Mouse (Mus musculus) lung, embryonic 14.5 days (tissue): Measurements from ENCODE around the gene Fam117a. TPM values are rescaled to one million over a fixed set of nuclear protein-coding genes. Genes with fewer than 3 reads are reported as not detected.

Source experiments
- ATAC-seq: fragments of 200-750 bp; cut with Nextera tagmentation; 2 replicates; pipeline ENCODE4 v1.8.0; 2017; ENCODE audit warnings: mild to moderate bottlenecking, moderate TSS enrichment, moderate library complexity; ENCODE audit not compliant: insufficient read depth
- DNase-seq: peaks from one replicate; pipeline ENCODE4 v3.0.0-alpha.2; 2015
- H3K27ac ChIP-seq: fragments of 300-500 bp; sonication (generic); 2 replicates; pipeline ENCODE4 v1.5.1; 2014; ENCODE audit warnings: low read depth, mild to moderate bottlenecking, moderate library complexity
- H3K27me3 ChIP-seq: fragments of 300-500 bp; sonication (generic); 2 replicates; pipeline ENCODE4 v1.6.1; 2014; ENCODE audit warnings: low read length, control low read depth; ENCODE audit not compliant: insufficient read depth
- H3K36me3 ChIP-seq: fragments of 300-500 bp; sonication (generic); 2 replicates; pipeline ENCODE4 v1.6.1; 2014; ENCODE audit warnings: control low read depth; ENCODE audit not compliant: insufficient read depth
- H3K4me1 ChIP-seq: fragments of 300-500 bp; sonication (generic); 2 replicates; pipeline ENCODE4 v1.6.1; 2014; ENCODE audit warnings: antibody characterized with exemption, control low read depth; ENCODE audit not compliant: insufficient read depth
- H3K4me2 ChIP-seq: fragments of 300-500 bp; sonication (generic); 2 replicates; pipeline ENCODE4 v1.6.1; 2014; ENCODE audit warnings: mild to moderate bottlenecking
- H3K4me3 ChIP-seq: fragments of 300-500 bp; sonication (generic); 2 replicates; pipeline ENCODE4 v1.5.1; 2014; ENCODE audit warnings: low read depth, low read length
- H3K9ac ChIP-seq: fragments of 300-500 bp; sonication (generic); 2 replicates; pipeline ENCODE4 v1.6.1; 2014
- H3K9me3 ChIP-seq: fragments of 300-500 bp; sonication (generic); 2 replicates; pipeline ENCODE4 v1.6.1; 2016; ENCODE audit warnings: low read depth, low read length, control low read depth
- CTCF ChIP-seq: IDR thresholded peaks from 2 replicates; pipeline ENCODE4 v1.5.1; 2016; ENCODE audit warnings: antibody characterized with exemption, low read depth
- WGBS: fragments of 180-500 bp; shearing (Covaris S2); extraction: QIAGEN DNeasy Blood & Tissue Kit; methylation state at CpG from one replicate; pipeline ENCODE4 v1.1.7; 2014; 5-methylcytosine and 5-hydroxymethylcytosine counted together
- polyA plus RNA-seq: library from polyadenylated mRNA; unstranded; fragments of >200 nt; fragmentation: Nextera tagmentation; extraction: Ambion mirVana; gene quantifications from 2 replicates; pipeline ENCODE4 v1.2.1, GENCODE M21; 2014

Fam117a gene
- polyA plus RNA-seq, 1 experiment from 2014 or later = 14.6 TPM

DNA sequence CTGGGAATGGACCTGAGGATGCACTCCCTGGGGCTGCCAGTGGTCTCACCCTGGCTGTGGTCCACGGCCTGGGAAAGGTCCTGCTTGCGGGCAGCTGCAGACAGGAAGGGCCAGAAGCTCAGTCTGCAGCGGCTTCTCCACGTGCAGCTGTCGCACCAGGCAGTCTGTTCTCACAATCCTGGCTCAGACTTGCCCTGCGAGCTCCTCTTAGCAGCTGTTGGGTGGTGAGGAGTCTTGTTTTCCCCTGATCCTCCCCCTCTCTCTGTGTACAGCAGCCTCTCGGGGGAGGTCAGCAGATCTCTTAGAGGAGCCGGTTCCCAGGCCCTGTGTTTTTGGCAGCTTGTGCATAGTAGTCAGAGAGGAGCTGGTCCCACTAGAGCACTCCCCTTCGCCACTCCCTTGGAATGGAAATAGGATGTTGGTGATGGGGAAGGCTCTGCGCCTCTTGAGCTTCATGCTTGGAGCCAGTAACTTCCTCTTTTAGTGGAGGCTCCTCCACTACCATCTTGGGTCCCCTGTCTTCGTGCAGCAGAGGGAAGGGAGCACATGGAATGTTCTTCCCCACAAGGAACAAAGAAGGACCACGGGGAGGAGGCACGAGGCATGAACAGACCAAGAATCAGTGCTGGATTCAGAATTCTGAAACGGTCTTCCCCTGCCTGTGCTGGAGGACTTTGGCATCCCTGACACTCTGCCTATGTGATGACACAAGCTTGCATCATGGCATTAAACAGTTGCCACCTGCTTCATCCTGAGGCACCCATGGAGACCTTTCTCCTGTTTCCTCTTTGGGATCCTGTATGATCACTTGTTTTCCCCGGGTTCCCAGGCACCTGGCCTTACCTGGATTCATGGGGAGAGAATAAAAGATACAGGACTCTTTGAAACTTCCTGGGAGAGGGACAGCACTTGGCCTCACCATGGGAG is 33.4 kb downstream of the Fam117a start:
- ATAC-seq (peak; percentile 67), DNase-seq (peak; percentile 66)
- H3K27me3 ChIP-seq = no peaks in the 10 kb centered on the region
- peaks cover 27% of the 10 kb centered on the region; the same call in 1 of the 2 replicates for H3K36me3 ChIP-seq
- no peaks in the 10 kb centered on the region for H3K9me3 ChIP-seq
- no peak for TF ChIP-seq CTCF
- no peak overlapping the region for H3K4me2 ChIP-seq
- 0 out of 2 replicates have a peak overlapping the region, but pooled peaks have one; percentile 27 for H3K27ac ChIP-seq
- 54% methylated on average over 15 of the region's 15 CpGs for WGBS
- H3K9ac ChIP-seq = no peak overlapping the region
- no peak overlapping the region for H3K4me3 ChIP-seq
- H3K4me1 ChIP-seq = no peaks in the 10 kb centered on the region

DNA sequence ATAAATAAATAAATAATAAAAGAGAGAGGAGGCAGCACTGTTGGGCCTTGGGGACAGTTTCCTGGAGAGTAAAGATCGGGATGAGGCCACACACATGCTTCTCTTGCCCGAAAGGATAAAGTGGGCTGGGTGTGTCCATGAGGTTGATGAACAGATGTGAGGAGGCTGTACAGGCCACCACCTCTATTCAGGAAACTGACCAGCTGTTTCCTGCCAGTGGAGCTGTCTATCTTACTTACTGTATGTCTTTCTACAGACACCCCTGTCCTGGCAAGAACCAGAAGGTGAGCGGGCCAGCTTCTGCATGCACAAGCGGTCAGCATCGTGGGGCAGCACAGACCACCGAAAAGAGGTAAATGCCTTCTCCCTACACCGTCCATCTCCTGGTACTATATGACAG is 34.4 kb downstream of the Fam117a start:
- Histone ChIP-seq H3K36me3 (peaks cover 36% of the 10 kb centered on the region; the same call in 1 of the 2 replicates), H3K9ac (no peak overlapping the region), H3K9me3 (no peaks in the 10 kb centered on the region), H3K27me3 (no peaks in the 10 kb centered on the region), H3K4me2 (no peak overlapping the region), H3K4me1 (no peaks in the 10 kb centered on the region), H3K27ac (no peak overlapping the region), H3K4me3 (no peak overlapping the region)
- 85% methylated on average over 7 of the region's 7 CpGs for WGBS
- no peak for DNase-seq
- no peak for ATAC-seq
- TF ChIP-seq CTCF = no peak

DNA sequence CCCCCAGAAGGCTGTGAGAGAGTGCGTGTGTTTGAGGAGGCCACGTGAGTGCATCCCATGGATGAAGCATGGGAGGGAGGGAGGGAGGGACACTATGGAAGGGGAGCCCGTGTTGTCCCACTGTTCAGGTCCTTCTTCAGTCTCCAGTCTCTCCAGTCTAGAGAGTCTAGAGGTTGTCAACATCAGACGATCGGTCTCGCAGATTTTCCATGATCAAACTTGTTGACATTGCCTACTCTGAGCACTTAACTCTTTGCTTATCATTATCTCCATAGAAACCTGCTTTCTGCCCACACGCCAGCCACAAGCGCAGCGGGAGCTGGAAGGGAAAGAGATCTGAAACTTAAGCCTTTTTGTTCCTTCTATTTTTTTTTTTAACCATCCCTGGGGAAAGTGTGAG is 42.1 kb downstream of the Fam117a start:
- H3K4me3 ChIP-seq = no peak overlapping the region

DNA sequence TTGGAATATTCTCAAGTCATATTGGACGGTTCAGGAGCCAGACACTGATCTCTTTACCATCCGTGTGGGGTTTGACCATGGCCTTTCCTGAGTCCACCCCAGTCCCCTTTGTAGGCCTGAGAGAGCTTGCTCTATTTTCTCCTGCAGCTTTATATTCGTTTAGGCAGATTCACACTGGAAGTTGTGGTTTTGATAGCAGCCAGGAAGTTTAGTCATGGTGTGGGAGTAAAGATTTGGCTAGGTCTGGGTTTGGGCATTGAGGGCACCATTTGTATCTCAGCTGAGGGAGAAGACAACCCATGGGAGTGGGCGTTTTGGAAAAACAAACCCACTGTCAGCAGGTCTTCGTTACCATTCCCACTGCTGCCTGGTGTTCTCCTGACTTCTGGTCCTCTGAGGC is 42.7 kb downstream of the Fam117a start:
- Histone ChIP-seq H3K27me3 (no peaks in the 10 kb centered on the region), H3K27ac (no peak overlapping the region), H3K4me2 (no peak overlapping the region), H3K4me1 (no peaks in the 10 kb centered on the region), H3K36me3 (peaks cover 60% of the 10 kb centered on the region), H3K4me3 (no peak overlapping the region), H3K9me3 (no peaks in the 10 kb centered on the region), H3K9ac (no peak overlapping the region)
- TF ChIP-seq CTCF = no peak
- ATAC-seq (no peak), DNase-seq (no peak)
- 68% methylated on average over 5 of the region's 5 CpGs for WGBS

More for the DNA sequence above, 42.1 kb downstream of the Fam117a start:
- Histone ChIP-seq H3K9me3 (no peaks in the 10 kb centered on the region), H3K27ac (no peak overlapping the region), H3K9ac (no peak overlapping the region), H3K4me2 (no peak overlapping the region), H3K4me1 (no peaks in the 10 kb centered on the region), H3K27me3 (no peaks in the 10 kb centered on the region), H3K36me3 (peaks cover 63% of the 10 kb centered on the region)
- 59% methylated on average over 9 of the region's 9 CpGs for WGBS
- DNase-seq (peak; percentile 23), ATAC-seq (no peak)
- TF ChIP-seq CTCF = no peak

DNA sequence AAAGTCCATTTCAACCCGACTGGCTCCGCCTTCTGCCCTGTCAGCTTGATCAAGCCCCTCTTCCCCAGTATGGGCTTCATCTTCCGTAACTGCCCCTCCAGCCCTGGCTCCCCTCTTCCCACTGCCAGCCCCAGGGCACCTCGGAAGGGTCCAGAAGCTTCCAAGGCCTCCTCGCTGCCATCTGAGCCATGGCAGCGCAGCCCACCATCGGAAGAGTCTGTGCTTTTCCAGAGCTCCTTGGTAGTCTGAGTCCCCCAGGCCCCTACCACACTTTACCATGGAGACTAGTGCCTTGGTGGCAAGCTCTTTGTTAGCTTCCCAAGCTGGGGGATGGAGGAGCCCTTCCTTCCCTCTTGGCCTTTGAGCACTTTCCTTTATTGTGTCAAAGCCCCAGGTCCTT is 43.9 kb downstream of the Fam117a start:
- H3K4me2 ChIP-seq = no peak overlapping the region
- no peak overlapping the region for H3K9ac ChIP-seq
- ATAC-seq (no peak), DNase-seq (no peak)
- no peak overlapping the region for H3K27ac ChIP-seq
- TF ChIP-seq CTCF = no peak
- no peaks in the 10 kb centered on the region for H3K27me3 ChIP-seq
- 92% methylated on average over 7 of the region's 7 CpGs for WGBS
- H3K4me1 ChIP-seq = peaks cover 3% of the 10 kb centered on the region; the same call in 1 of the 2 replicates
- H3K4me3 ChIP-seq = no peak overlapping the region
- peaks cover 48% of the 10 kb centered on the region for H3K36me3 ChIP-seq
- no peaks in the 10 kb centered on the region for H3K9me3 ChIP-seq

DNA sequence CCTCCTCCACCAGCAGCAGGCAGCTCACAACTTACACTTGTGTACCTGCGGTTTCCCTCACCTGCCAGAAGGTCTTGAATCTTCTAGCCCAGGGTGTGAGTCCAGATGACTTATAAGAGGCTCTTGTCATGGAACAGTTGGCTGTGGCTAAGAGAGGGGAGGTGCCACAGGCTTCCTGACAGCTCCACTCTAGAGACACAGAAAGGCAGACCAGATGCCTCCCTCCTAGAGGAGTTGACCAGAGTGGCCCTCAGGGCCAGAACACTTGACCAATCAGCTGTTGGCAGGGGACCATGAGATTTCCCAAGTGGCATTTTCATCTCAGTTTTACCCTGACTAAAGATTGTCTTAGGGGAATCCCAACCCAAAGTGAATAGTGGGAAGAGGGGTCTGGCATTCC is 44.3 kb downstream of the Fam117a start:
- Histone ChIP-seq H3K36me3 (peaks cover 44% of the 10 kb centered on the region), H3K27ac (no peak overlapping the region), H3K27me3 (no peaks in the 10 kb centered on the region), H3K4me1 (peaks cover 5% of the 10 kb centered on the region; the same call in 1 of the 2 replicates), H3K4me2 (no peak overlapping the region), H3K9me3 (no peaks in the 10 kb centered on the region), H3K9ac (no peak overlapping the region), H3K4me3 (no peak overlapping the region)
- WGBS = 92% methylated on average over 1 of the region's 1 CpGs
- TF ChIP-seq CTCF = no peak
- DNase-seq (no peak), ATAC-seq (no peak)

DNA sequence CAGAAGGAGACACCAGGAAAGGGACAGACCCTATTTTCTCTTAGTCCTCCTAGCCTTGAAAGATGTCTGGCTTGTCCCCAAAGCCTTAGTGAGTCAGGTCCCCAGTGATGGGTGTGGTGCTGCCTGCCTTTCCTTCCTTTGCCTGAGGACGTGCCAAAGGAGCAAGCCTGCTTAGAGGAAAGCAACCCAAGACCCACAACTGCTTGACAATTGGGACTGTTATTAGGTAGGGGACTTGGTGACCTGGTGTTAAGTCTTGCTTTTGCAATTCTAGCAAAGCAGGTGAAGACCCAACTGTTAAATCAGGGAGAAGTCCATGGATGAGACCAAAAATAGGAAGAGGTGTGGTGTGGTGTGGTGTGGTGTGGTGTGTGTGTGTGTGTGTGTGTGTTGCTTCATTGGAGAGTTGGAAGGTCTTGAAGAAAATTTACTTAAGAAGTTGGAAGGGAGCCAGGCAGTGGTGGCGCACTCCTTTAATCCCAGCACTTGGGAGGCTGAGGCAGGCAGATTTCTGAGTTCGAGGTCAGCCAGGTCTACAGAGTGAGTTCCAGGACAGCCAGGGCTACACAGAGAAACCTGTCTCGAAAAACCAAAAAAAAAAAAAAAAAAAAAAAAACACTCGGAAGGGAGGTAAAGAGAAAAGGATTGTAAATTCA is 46.6 kb downstream of the Fam117a start:
- Histone ChIP-seq H3K9ac (no peak overlapping the region), H3K36me3 (peaks cover 45% of the 10 kb centered on the region), H3K4me3 (no peak overlapping the region), H3K9me3 (no peaks in the 10 kb centered on the region), H3K27ac (no peak overlapping the region), H3K27me3 (no peaks in the 10 kb centered on the region), H3K4me1 (peaks cover 5% of the 10 kb centered on the region; the same call in 1 of the 2 replicates), H3K4me2 (no peak overlapping the region)
- DNase-seq = no peak
- no peak for ATAC-seq
- WGBS = 88% methylated on average over 5 of the region's 5 CpGs
- no peak for TF ChIP-seq CTCF
